Mouse (Mus musculus) testis, adult 2 months (tissue): Measurements from ENCODE around the gene AB124611.

Source experiments
- CTCF ChIP-seq: fragments of 200-500 bp; IDR thresholded peaks from 2 replicates; pipeline ENCODE4 v1.5.1; 2012; ENCODE audit warnings: low read depth, mild to moderate bottlenecking, inconsistent platforms, low read length, moderate library complexity; ENCODE audit not compliant: control insufficient read depth, insufficient read depth, insufficient replicate concordance
- POLR2A ChIP-seq: fragments of 200-500 bp; IDR thresholded peaks from 2 replicates; pipeline ENCODE4 v1.6.1; 2012; ENCODE audit warnings: low read depth, mild to moderate bottlenecking, inconsistent platforms, low read length, moderate library complexity; ENCODE audit not compliant: control insufficient read depth

GRCm38 (mm10) chr9:21508871-21509404, 17.0 kb upstream of the AB124611 start:
- no peak for TF ChIP-seq POLR2A
- TF ChIP-seq CTCF: no peak
